ENCODE assay signal across 9 mouse cellular contexts in the genomic region with DNA sequence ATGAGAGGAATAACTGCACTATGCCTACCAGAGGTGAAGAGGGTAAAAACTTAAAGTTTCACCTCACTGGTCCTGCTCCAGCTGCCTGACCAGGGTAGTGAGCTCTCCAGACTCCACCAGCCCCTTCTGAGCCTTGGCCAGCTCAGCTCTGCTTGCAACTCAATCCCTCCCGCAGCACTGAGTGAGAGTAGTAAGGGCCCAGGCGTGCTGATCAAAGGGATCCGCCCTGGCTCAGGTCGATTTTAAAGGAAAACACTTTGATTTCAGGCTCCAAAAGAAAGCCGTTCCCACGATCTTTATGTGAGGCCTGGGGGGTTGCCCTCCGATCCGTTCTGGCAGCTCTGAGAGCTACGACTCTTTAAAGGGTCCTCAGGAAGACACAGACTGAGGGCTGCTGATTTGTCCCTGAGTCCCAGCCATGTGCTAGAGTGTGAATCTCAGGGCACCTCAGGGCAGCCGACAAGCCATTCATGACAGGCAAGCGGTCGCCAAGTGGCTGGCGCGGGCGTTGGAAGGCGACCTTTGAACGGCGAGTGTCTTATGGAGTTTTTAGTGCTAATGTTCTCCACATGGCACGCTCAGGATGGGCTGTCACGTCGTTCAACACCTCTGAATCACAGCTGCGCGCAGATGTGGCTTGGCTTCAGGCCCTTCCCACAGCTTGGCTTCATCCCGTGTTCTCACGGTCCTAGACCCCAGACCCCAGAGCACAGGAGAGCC. TPM values are rescaled to one million over a fixed set of nuclear protein-coding genes. Genes with fewer than 3 reads are reported as not detected.
DNase-seq lines count a peak whose midpoint lies in the region; ATAC-seq and TF ChIP-seq lines count a peak whose summit lies in the region.
"Had no signal": no experiment of that assay in that cellular context is flagged by ENCODE, and none has a peak within 500 bp of the region (broad histone marks: within the 10 kb centered on the region; RNA-seq: fewer than 3 reads in every experiment).

No protein-coding gene starts in this region.

- no peak for TF ChIP-seq CTCF in lung, adult 2 months (IDR thresholded peaks at IDR 0.05; ENCODE audit: insufficient read depth, low read length)
- no peak for TF ChIP-seq CTCF in heart, postnatal 0 days (IDR thresholded peaks at IDR 0.05; ENCODE audit: low read depth)
- no peak for TF ChIP-seq CTCF in stomach, postnatal 0 days (IDR thresholded peaks at IDR 0.05; ENCODE audit: low read depth)

- ATAC-seq in lung, embryonic 16.5 days (ENCODE audit: low read depth) = peak; percentile 70
- peak; percentile 37; the same call in 1 of the 2 replicates for ATAC-seq in heart, postnatal 0 days (ENCODE audit: insufficient read depth, low read depth)
- ATAC-seq in stomach, postnatal 0 days (ENCODE audit: low FRiP score, low TSS enrichment) = 0 out of 2 replicates have a peak, but pooled peaks have one; percentile 22
- no peak for ATAC-seq in cerebellum, adult (ENCODE audit: insufficient number of reproducible peaks, low FRiP score, low TSS enrichment)

- peak overlapping the region; percentile 28 for H3K4me2 ChIP-seq in lung, embryonic 16.5 days (ENCODE audit: low read depth, low read length)
- peak overlapping the region; percentile 15; the same call in 1 of the 2 replicates for H3K4me2 ChIP-seq in heart, postnatal 0 days (ENCODE audit: low read depth, low read length)
- peak overlapping the region; percentile 25 for H3K4me2 ChIP-seq in stomach, postnatal 0 days (replicated peaks; ENCODE audit: low read depth)
- H3K4me2 ChIP-seq: liver, embryonic 13.5 days had no signal

- no peaks in the 10 kb centered on the region for H3K36me3 ChIP-seq in lung, embryonic 16.5 days (ENCODE audit: control insufficient read depth, insufficient read depth, low read length)
- H3K36me3 ChIP-seq in heart, postnatal 0 days (replicated peaks; ENCODE audit: control insufficient read depth, insufficient read depth, low read length) = no peaks in the 10 kb centered on the region
- no peaks in the 10 kb centered on the region for H3K36me3 ChIP-seq in stomach, postnatal 0 days (ENCODE audit: control insufficient read depth, insufficient read depth, low read length)
- H3K36me3 ChIP-seq: liver, embryonic 13.5 days had no signal

- no peak overlapping the region for H3K27ac ChIP-seq in lung, embryonic 16.5 days (ENCODE audit: low read length)
- H3K27ac ChIP-seq in heart, postnatal 0 days (ENCODE audit: low read depth) = no peak overlapping the region
- no peak overlapping the region for H3K27ac ChIP-seq in stomach, postnatal 0 days (replicated peaks)
- H3K27ac ChIP-seq: liver, embryonic 13.5 days had no signal

- TF ChIP-seq EP300 in heart, postnatal 0 days (IDR thresholded peaks at IDR 0.05; ENCODE audit: low read depth) = no peak
- TF ChIP-seq EP300 in stomach, postnatal 0 days (optimal IDR thresholded peaks at IDR 0.05) = no peak

- no peak for DNase-seq in lung, adult 2 months
- DNase-seq in heart, postnatal 0 days (ENCODE audit: low spot score) = no peak
- DNase-seq in kidney, postnatal 4 days = peak; percentile 59 to 70
- DNase-seq in stomach, postnatal 0 days (ENCODE audit: low spot score) = peak; percentile 36
- DNase-seq in urinary bladder, postnatal 10 days (ENCODE audit: low spot score) = no peak
- DNase-seq in ovary, postnatal 14 days (ENCODE audit: low spot score) = no peak
- DNase-seq: liver, embryonic 13.5 days had no signal

- no peak for TF ChIP-seq POLR2A in lung, adult 2 months (IDR thresholded peaks at IDR 0.05; ENCODE audit: borderline replicate concordance, extremely low read depth, low read depth, low read length)

- H3K4me1 ChIP-seq in lung, embryonic 16.5 days (replicated peaks; ENCODE audit: control insufficient read depth, insufficient read depth, low read length) = peaks cover 20% of the 10 kb centered on the region
- no peaks in the 10 kb centered on the region for H3K4me1 ChIP-seq in lung, adult 2 months (ENCODE audit: control insufficient read depth, insufficient read depth, low read length)
- H3K4me1 ChIP-seq in heart, postnatal 0 days (ENCODE audit: control insufficient read depth, insufficient read depth) = peaks cover 5% of the 10 kb centered on the region
- 0 out of 2 replicates have a peak, but pooled peaks cover 3% of the 10 kb centered on the region for H3K4me1 ChIP-seq in stomach, postnatal 0 days (replicated peaks; ENCODE audit: control insufficient read depth, insufficient read depth)

- no peak overlapping the region for H3K4me3 ChIP-seq in lung, embryonic 16.5 days (ENCODE audit: low read length)
- no peak overlapping the region for H3K4me3 ChIP-seq in lung, adult 2 months (replicated peaks; ENCODE audit: extremely low read depth, low read depth, low read length)
- no peak overlapping the region for H3K4me3 ChIP-seq in heart, postnatal 0 days (ENCODE audit: low read depth, low read length)
- no peak overlapping the region for H3K4me3 ChIP-seq in stomach, postnatal 0 days (ENCODE audit: low read depth, low read length)
- H3K4me3 ChIP-seq: liver, embryonic 13.5 days had no signal

- H3K27me3 ChIP-seq in lung, embryonic 16.5 days (ENCODE audit: control insufficient read depth, insufficient read depth, low read depth, low read length) = no peaks in the 10 kb centered on the region
- 0 out of 2 replicates have a peak, but pooled peaks cover 4% of the 10 kb centered on the region for H3K27me3 ChIP-seq in heart, postnatal 0 days (ENCODE audit: control insufficient read depth, insufficient read depth, low read length)
- no peaks in the 10 kb centered on the region for H3K27me3 ChIP-seq in stomach, postnatal 0 days (ENCODE audit: control insufficient read depth, insufficient read depth, low read length)
- H3K27me3 ChIP-seq: liver, embryonic 13.5 days had no signal

- no peaks in the 10 kb centered on the region for H3K9me3 ChIP-seq in lung, embryonic 16.5 days (ENCODE audit: control insufficient read depth, low read length)
- H3K9me3 ChIP-seq in heart, postnatal 0 days (replicated peaks; ENCODE audit: control insufficient read depth, low read length) = no peaks in the 10 kb centered on the region
- no peaks in the 10 kb centered on the region for H3K9me3 ChIP-seq in stomach, postnatal 0 days (ENCODE audit: control insufficient read depth, low read length)
- H3K9me3 ChIP-seq: liver, embryonic 13.5 days had no signal

- H3K9ac ChIP-seq in lung, embryonic 16.5 days (ENCODE audit: low read length) = no peak overlapping the region; the same call in 1 of the 2 replicates
- H3K9ac ChIP-seq in heart, postnatal 0 days (replicated peaks; ENCODE audit: low read depth, low read length) = no peak overlapping the region
- no peak overlapping the region for H3K9ac ChIP-seq in stomach, postnatal 0 days (ENCODE audit: low read length)
- H3K9ac ChIP-seq: liver, embryonic 13.5 days had no signal

- 14% methylated on average over 25 of the region's 25 CpGs for WGBS in lung, embryonic 16.5 days
- 39% methylated on average over 25 of the region's 25 CpGs for WGBS in lung, adult 2 months
- 19% methylated on average over 25 of the region's 25 CpGs for WGBS in heart, postnatal 0 days
- 25% methylated on average over 25 of the region's 25 CpGs for WGBS in stomach, postnatal 0 days

RNA-seq across cellular contexts. Expression of gene Nfam1, which starts 7.9 kb away (rescaled TPM):
- 4.3 and 4.7 TPM in 2 replicates for polyA plus RNA-seq in lung, embryonic 16.5 days (2015; fragmentation: Nextera tagmentation; extraction: Ambion mirVana)
- polyA plus RNA-seq in lung, adult 2 months (2012; rRNA removed) = 13.7 and 19.3 TPM in 2 replicates
- 0.38 and 0.54 TPM in 2 replicates for total RNA-seq in heart, postnatal 0 days (2014; rRNA removed; ENCODE audit: low replicate concordance)
- polyA plus RNA-seq in heart, postnatal 0 days (2015; fragmentation: Nextera tagmentation; extraction: Ambion mirVana) = 0.99 and 1.2 TPM in 2 replicates
- polyA plus RNA-seq in stomach, postnatal 0 days (2015; fragmentation: Nextera tagmentation; extraction: Ambion mirVana) = 1.3 and 1.4 TPM in 2 replicates

RNA-seq across cellular contexts. Expression of gene Tcf20, which starts 37.5 kb away (rescaled TPM):
- 7.2 and 7.3 TPM in 2 replicates for polyA plus RNA-seq in lung, embryonic 16.5 days (2015; fragmentation: Nextera tagmentation; extraction: Ambion mirVana)
- 12.6 and 16.8 TPM in 2 replicates for polyA plus RNA-seq in lung, adult 2 months (2012; rRNA removed)
- total RNA-seq in heart, postnatal 0 days (2014; rRNA removed; ENCODE audit: low replicate concordance) = 36.7 and 43.6 TPM in 2 replicates
- polyA plus RNA-seq in heart, postnatal 0 days (2015; fragmentation: Nextera tagmentation; extraction: Ambion mirVana) = 3.0 TPM in 2 replicates
- 3.6 and 3.7 TPM in 2 replicates for polyA plus RNA-seq in stomach, postnatal 0 days (2015; fragmentation: Nextera tagmentation; extraction: Ambion mirVana)

Comparison
In these comparisons a context has a peak if more than half of its experiments do, and no peak if none do; other contexts are left out.
1. DNase-seq: peak in kidney, postnatal 4 days (2 of 2) and stomach, postnatal 0 days (single experiment); none in lung, adult 2 months (single experiment), heart, postnatal 0 days (single experiment), urinary bladder, postnatal 10 days (single experiment) and ovary, postnatal 14 days (single experiment).
2. Peak in every context shown above with its lines, with median percentiles within 50 percentile points of each other: H3K4me2 ChIP-seq.